Mouse (Mus musculus): ENCODE data around the gene Zfp663. TPM values are rescaled to one million over a fixed set of nuclear protein-coding genes. Genes with fewer than 3 reads are reported as not detected.

Zfp663 gene
- total and polyA plus RNA-seq, 2 experiments from 2014 or later = 0.47 to 2.3 TPM

DNA sequence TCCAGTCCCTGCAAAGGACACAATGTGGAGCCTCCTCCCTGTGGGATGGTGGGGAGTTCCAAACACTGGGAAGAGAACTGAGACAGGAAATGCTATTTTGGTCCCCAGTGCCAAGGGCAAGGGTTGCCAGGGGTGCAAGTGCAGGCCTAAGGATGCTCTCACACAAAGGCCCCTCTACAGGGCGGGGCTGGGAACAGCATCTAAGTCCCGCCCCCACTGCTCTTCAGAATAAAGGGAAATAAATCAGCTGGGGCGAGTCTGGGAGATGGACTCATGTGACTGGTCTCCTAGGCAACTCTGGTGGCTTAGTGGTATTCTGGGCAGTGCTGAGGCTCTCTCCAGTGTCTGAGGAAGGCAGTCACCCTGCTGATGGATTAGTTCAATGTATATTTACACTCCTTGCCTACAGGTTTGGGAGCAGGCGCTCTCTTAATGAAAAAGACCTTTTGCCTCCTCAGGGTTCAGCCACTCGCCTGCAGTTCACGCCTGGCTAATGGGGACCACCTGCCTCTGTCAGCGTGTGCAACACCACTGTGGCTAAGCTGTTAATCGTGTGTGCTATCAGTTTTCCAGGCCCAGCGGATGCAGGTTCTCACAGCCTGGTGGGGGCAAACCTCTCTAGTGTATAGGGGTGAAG lies 51.6 kb downstream of the Zfp663 start:
- H3K4me3 ChIP-seq (ENCODE audit: low read length) = no peak overlapping the region
- whole genome bisulfite sequencing = 9% methylated on average over 9 of the region's 9 CpGs
- no peaks in the 10 kb centered on the region for H3K9me3 ChIP-seq (ENCODE audit: low read length)

DNA sequence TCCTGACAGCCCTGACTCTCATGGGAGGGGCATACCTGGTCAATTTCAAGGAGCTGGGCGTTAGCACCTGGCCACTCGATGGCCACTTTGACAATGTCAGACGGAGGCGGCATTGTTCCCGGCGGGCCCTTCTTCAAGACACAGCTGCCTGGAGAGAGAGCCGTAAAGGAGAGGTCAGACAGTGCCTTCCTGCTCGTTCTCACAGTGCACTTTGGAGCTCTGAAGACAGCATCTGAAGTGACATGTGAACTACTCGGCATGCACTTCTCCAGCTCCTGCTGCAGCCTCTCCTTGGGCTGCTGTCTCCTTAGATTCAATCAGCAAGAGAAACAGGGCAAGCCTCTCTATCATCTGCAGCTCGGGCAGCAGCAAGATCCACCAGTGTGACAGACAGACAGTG lies 52.3 kb downstream of the Zfp663 start:
- H3K27me3 ChIP-seq (ENCODE audit: insufficient read depth, low read length) = no peaks in the 10 kb centered on the region
- H3K9me3 ChIP-seq (ENCODE audit: low read length) = no peaks in the 10 kb centered on the region
- peak overlapping the region; percentile 28 for H3K9ac ChIP-seq (replicated peaks; ENCODE audit: low read length)
- H3K27ac ChIP-seq = peak overlapping the region; percentile 83
- H3K4me1 ChIP-seq (ENCODE audit: insufficient read depth, low read length) = peaks cover 32% of the 10 kb centered on the region
- DNase-seq (ENCODE audit: low spot score) (no peak), ATAC-seq (no peak)
- H3K4me2 ChIP-seq (ENCODE audit: low read depth, low read length) = no peak overlapping the region
- H3K4me3 ChIP-seq (ENCODE audit: low read length) = no peak overlapping the region
- no peak for TF ChIP-seq CTCF (IDR thresholded peaks at IDR 0.05; ENCODE audit: low read depth)
- WGBS = 33% methylated on average over 10 of the region's 10 CpGs
- peaks cover 27% of the 10 kb centered on the region for H3K36me3 ChIP-seq (ENCODE audit: insufficient read depth, low read length)

More for the DNA sequence above, 51.6 kb downstream of the Zfp663 start:
- 0 out of 2 replicates have a peak, but pooled peaks have one; percentile 14 for TF ChIP-seq CTCF (IDR thresholded peaks at IDR 0.05; ENCODE audit: low read depth)
- H3K4me1 ChIP-seq (ENCODE audit: insufficient read depth, low read length) = peaks cover 38% of the 10 kb centered on the region
- H3K27me3 ChIP-seq (ENCODE audit: insufficient read depth, low read length) = no peaks in the 10 kb centered on the region
- ATAC-seq (peak; percentile 91), DNase-seq (ENCODE audit: low spot score) (peak; percentile 91)
- peak overlapping the region; percentile 28; the same call in 1 of the 2 replicates for H3K9ac ChIP-seq (replicated peaks; ENCODE audit: low read length)
- H3K4me2 ChIP-seq (ENCODE audit: low read depth, low read length) = peak overlapping the region; percentile 21; the same call in 1 of the 2 replicates
- H3K27ac ChIP-seq = peak overlapping the region; percentile 83
- peaks cover 27% of the 10 kb centered on the region for H3K36me3 ChIP-seq (ENCODE audit: insufficient read depth, low read length)

- no peak for DNase-seq (ENCODE audit: low spot score)
Observed at GRCm38 (mm10) chr2:165314197-165314596, 54.3 kb downstream of the Zfp663 start.

GRCm38 (mm10) chr2:165312381-165312780 lies 56.1 kb downstream of the Zfp663 start:
- 70% methylated on average over 7 of the region's 7 CpGs for WGBS
- Histone ChIP-seq H3K4me2 (ENCODE audit: low read depth, low read length) (no peak overlapping the region), H3K27ac (peak overlapping the region; percentile 52; the same call in 1 of the 2 replicates), H3K9me3 (ENCODE audit: low read length) (no peaks in the 10 kb centered on the region), H3K9ac (replicated peaks; ENCODE audit: low read length) (no peak overlapping the region), H3K4me3 (ENCODE audit: low read length) (no peak overlapping the region), H3K36me3 (ENCODE audit: insufficient read depth, low read length) (peaks cover 43% of the 10 kb centered on the region), H3K27me3 (ENCODE audit: insufficient read depth, low read length) (no peaks in the 10 kb centered on the region), H3K4me1 (ENCODE audit: insufficient read depth, low read length) (peaks cover 32% of the 10 kb centered on the region)
- TF ChIP-seq CTCF (IDR thresholded peaks at IDR 0.05; ENCODE audit: low read depth) = no peak
- ATAC-seq (no peak), DNase-seq (ENCODE audit: low spot score) (no peak)

More at GRCm38 (mm10) chr2:165314197-165314596, 54.3 kb downstream of the Zfp663 start:
- Histone ChIP-seq H3K4me1 (ENCODE audit: insufficient read depth, low read length) (peaks cover 39% of the 10 kb centered on the region), H3K9ac (replicated peaks; ENCODE audit: low read length) (no peak overlapping the region), H3K27ac (no peak overlapping the region), H3K9me3 (ENCODE audit: low read length) (no peaks in the 10 kb centered on the region), H3K27me3 (ENCODE audit: insufficient read depth, low read length) (no peaks in the 10 kb centered on the region), H3K4me2 (ENCODE audit: low read depth, low read length) (no peak overlapping the region), H3K4me3 (ENCODE audit: low read length) (no peak overlapping the region), H3K36me3 (ENCODE audit: insufficient read depth, low read length) (peaks cover 36% of the 10 kb centered on the region)
- ATAC-seq = no peak
- 81% methylated on average over 8 of the region's 8 CpGs for WGBS
- TF ChIP-seq CTCF (IDR thresholded peaks at IDR 0.05; ENCODE audit: low read depth) = no peak

DNA sequence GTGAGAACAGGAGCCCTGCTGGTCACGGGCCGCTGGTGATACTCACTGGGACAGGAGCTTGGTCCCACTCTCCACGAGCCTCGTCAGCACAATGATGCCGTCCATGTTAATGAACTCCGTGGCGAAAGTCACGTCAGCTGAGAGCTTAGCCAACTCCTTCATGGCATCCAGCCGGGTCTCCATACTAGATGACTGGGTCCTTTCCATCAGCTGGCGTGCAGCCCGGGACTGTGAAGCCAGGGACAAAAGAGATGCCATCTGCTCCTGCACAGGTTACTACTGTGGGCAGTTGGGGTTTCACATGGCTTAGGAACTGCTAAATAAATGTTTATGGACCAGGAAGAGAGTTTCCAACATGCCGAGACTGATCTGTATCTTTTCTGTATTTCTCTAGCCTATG lies 57.0 kb downstream of the Zfp663 start:
- WGBS = 30% methylated on average over 12 of the region's 12 CpGs
- H3K4me1 ChIP-seq (ENCODE audit: insufficient read depth, low read length) = peaks cover 25% of the 10 kb centered on the region
- no peaks in the 10 kb centered on the region for H3K27me3 ChIP-seq (ENCODE audit: insufficient read depth, low read length)
- H3K4me3 ChIP-seq (ENCODE audit: low read length) = no peak overlapping the region
- DNase-seq (ENCODE audit: low spot score) (peak; percentile 92), ATAC-seq (peak; percentile 70)
- peak overlapping the region; percentile 54; the same call in 1 of the 2 replicates for H3K27ac ChIP-seq
- 0 out of 2 replicates have a peak overlapping the region, but pooled peaks have one; percentile 1 for H3K9ac ChIP-seq (replicated peaks; ENCODE audit: low read length)
- H3K9me3 ChIP-seq (ENCODE audit: low read length) = no peaks in the 10 kb centered on the region
- H3K36me3 ChIP-seq (ENCODE audit: insufficient read depth, low read length) = peaks cover 49% of the 10 kb centered on the region
- H3K4me2 ChIP-seq (ENCODE audit: low read depth, low read length) = no peak overlapping the region
- TF ChIP-seq CTCF (IDR thresholded peaks at IDR 0.05; ENCODE audit: low read depth) = no peak

DNA sequence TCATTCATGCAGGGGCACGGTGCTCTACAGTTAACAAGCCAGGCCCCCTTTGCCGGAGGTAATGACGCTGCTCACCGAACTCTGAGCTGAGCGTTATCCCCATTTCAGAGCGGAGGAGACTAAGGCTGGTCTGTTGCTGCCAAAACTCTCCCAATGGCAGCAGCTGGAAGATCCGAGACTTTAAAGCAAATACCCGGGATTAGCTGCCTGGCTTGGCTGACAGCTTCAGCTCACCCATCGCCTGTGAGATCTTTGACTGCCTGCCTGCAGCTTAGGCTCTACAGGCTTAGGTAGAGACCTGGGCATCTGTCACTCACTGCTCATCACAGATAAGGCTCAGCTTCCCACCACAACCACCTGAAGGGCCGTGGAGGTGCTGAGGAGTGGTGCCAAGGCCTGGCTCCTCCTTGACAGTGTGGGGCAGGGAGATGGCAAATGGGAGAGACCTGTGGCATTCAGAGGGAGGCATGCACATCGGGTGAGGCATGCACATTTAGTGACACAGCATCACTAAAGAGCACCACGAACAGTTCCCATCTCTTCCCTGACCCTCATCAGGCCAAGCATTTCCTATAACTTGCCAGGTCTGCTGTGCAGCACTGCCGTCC lies 57.6 kb downstream of the Zfp663 start:
- no peak for TF ChIP-seq CTCF (IDR thresholded peaks at IDR 0.05; ENCODE audit: low read depth)
- ATAC-seq (0 out of 2 replicates have a peak, but pooled peaks have one; percentile 11), DNase-seq (ENCODE audit: low spot score) (peak; percentile 42)
- H3K27ac ChIP-seq = peak overlapping the region; percentile 54; the same call in 1 of the 2 replicates
- H3K9ac ChIP-seq (replicated peaks; ENCODE audit: low read length) = no peak overlapping the region
- H3K4me2 ChIP-seq (ENCODE audit: low read depth, low read length) = no peak overlapping the region
- peaks cover 18% of the 10 kb centered on the region for H3K4me1 ChIP-seq (ENCODE audit: insufficient read depth, low read length)
- H3K27me3 ChIP-seq (ENCODE audit: insufficient read depth, low read length) = no peaks in the 10 kb centered on the region
- WGBS = 33% methylated on average over 13 of the region's 13 CpGs
- H3K4me3 ChIP-seq (ENCODE audit: low read length) = no peak overlapping the region
- no peaks in the 10 kb centered on the region for H3K9me3 ChIP-seq (ENCODE audit: low read length)
- H3K36me3 ChIP-seq (ENCODE audit: insufficient read depth, low read length) = peaks cover 49% of the 10 kb centered on the region

All from hindbrain, postnatal 0 days (tissue).